Comparison of ENCODE assay signal across 22 mouse cellular contexts in genomic region chr4:57037554-57037953, GRCm38 (mm10). TPM values are rescaled to one million over a fixed set of nuclear protein-coding genes. Genes with fewer than 3 reads are reported as not detected.
DNase-seq lines count a peak whose midpoint lies in the region; ATAC-seq and TF ChIP-seq lines count a peak whose summit lies in the region.
"Had no signal": no experiment of that assay in that cellular context is flagged by ENCODE, and none has a peak within 500 bp of the region (broad histone marks: within the 10 kb centered on the region; RNA-seq: fewer than 3 reads in every experiment).

No protein-coding gene starts in this region.

- no peak overlapping the region for H3K9ac ChIP-seq in hindbrain, embryonic 13.5 days
- no peak overlapping the region for H3K9ac ChIP-seq in hindbrain, embryonic 14.5 days
- H3K9ac ChIP-seq: embryonic facial prominence, embryonic 13.5 days; forebrain, embryonic 12.5 days; forebrain, postnatal 0 days; heart, embryonic 12.5 days had no signal

- H3K27ac ChIP-seq in bone marrow, adult 2 months (ENCODE audit: control insufficient read depth, insufficient read depth, low read depth, low read length, poor library complexity): peak overlapping the region; percentile 49
- no peak overlapping the region for H3K27ac ChIP-seq in hindbrain, embryonic 13.5 days
- no peak overlapping the region for H3K27ac ChIP-seq in hindbrain, embryonic 14.5 days
- H3K27ac ChIP-seq: embryonic facial prominence, embryonic 13.5 days; forebrain, embryonic 12.5 days; hindbrain, embryonic 10.5 days had no signal

- WGBS in bone marrow, adult 2 months: 33% methylated on average over 7 of the region's 7 CpGs
- 75% methylated on average over 7 of the region's 7 CpGs for WGBS in hindbrain, embryonic 13.5 days
- 77% methylated on average over 7 of the region's 7 CpGs for WGBS in hindbrain, embryonic 14.5 days

- no peak for TF ChIP-seq POLR2A in bone marrow, adult 2 months (IDR thresholded peaks at IDR 0.05; ENCODE audit: borderline replicate concordance, control insufficient read depth, low read depth, low read length)

- H3K27me3 ChIP-seq in hindbrain, embryonic 13.5 days: peaks cover 2% of the 10 kb centered on the region; the same call in 1 of the 2 replicates
- H3K27me3 ChIP-seq in hindbrain, embryonic 14.5 days (ENCODE audit: control insufficient read depth, insufficient read depth, low read length): no peaks in the 10 kb centered on the region
- H3K27me3 ChIP-seq: Patski had no signal

- H3K9me3 ChIP-seq in hindbrain, embryonic 13.5 days: no peaks in the 10 kb centered on the region
- no peaks in the 10 kb centered on the region for H3K9me3 ChIP-seq in hindbrain, embryonic 14.5 days (ENCODE audit: control insufficient read depth, low read length)

- H3K4me1 ChIP-seq in bone marrow, adult 2 months (ENCODE audit: control insufficient read depth, insufficient read depth, low read length): peaks cover 2% of the 10 kb centered on the region; the same call in 1 of the 2 replicates
- peaks cover 17% of the 10 kb centered on the region for H3K4me1 ChIP-seq in hindbrain, embryonic 13.5 days (replicated peaks)
- H3K4me1 ChIP-seq in hindbrain, embryonic 14.5 days (replicated peaks; ENCODE audit: control insufficient read depth, insufficient read depth, low read length): no peaks in the 10 kb centered on the region; the same call in 1 of the 2 replicates

- H3K4me3 ChIP-seq in bone marrow, adult 2 months (replicated peaks; ENCODE audit: control insufficient read depth, low read depth, low read length): no peak overlapping the region
- H3K4me3 ChIP-seq in hindbrain, embryonic 13.5 days: no peak overlapping the region
- H3K4me3 ChIP-seq in hindbrain, embryonic 14.5 days (replicated peaks; ENCODE audit: low read length): no peak overlapping the region
- H3K4me3 ChIP-seq: embryonic facial prominence, embryonic 13.5 days; forebrain, embryonic 12.5 days; heart, embryonic 12.5 days; hindbrain, embryonic 10.5 days had no signal

- H3K36me3 ChIP-seq in hindbrain, embryonic 13.5 days: no peaks in the 10 kb centered on the region
- no peaks in the 10 kb centered on the region for H3K36me3 ChIP-seq in hindbrain, embryonic 14.5 days (replicated peaks; ENCODE audit: control insufficient read depth, insufficient read depth)
- H3K36me3 ChIP-seq: embryonic facial prominence, embryonic 13.5 days; forebrain, embryonic 12.5 days; heart, embryonic 12.5 days; hindbrain, embryonic 10.5 days had no signal

- H3K4me2 ChIP-seq in hindbrain, embryonic 13.5 days: no peak overlapping the region
- no peak overlapping the region for H3K4me2 ChIP-seq in hindbrain, embryonic 14.5 days (replicated peaks)
- H3K4me2 ChIP-seq: embryonic facial prominence, embryonic 13.5 days; forebrain, embryonic 12.5 days; heart, embryonic 12.5 days had no signal

- ATAC-seq in megakaryocyte progenitor cell, adult 5-6 weeks (replicated peaks; ENCODE audit: poor library complexity): peak; percentile 52
- ATAC-seq in hindbrain, embryonic 13.5 days (ENCODE audit: low FRiP score): no peak
- no peak for ATAC-seq in hindbrain, embryonic 14.5 days (ENCODE audit: low FRiP score)
- ATAC-seq: forebrain, postnatal 0 days; hindbrain, embryonic 16.5 days; inflammation-experienced regulatory T-cells, adult 6 months; Patski had no signal

- DNase-seq in spleen, postnatal 36 days (ENCODE audit: low spot score in 2 of 2): peak; percentile 53 to 54
- DNase-seq in spleen, adult 12 weeks (ENCODE audit: low spot score): no peak
- no peak for DNase-seq in ovary, postnatal 10 days (ENCODE audit: low spot score)
- no peak for DNase-seq in hindbrain, embryonic 14.5 days (ENCODE audit: low spot score)
- DNase-seq: adrenal gland, adult 2 months; adrenal gland, postnatal 25 days; cerebellum, adult 8-10 months; cerebellum, postnatal 25 days; forebrain, postnatal 0 days; gastrocnemius, postnatal 14 days had no signal

- TF ChIP-seq CTCF in bone marrow, adult 2 months (IDR thresholded peaks at IDR 0.05; ENCODE audit: control insufficient read depth, insufficient read depth, low read length): no peak

RNA-seq across cellular contexts. Expression of gene Frrs1l, which starts 47.4 kb away (rescaled TPM):
- polyA plus RNA-seq in bone marrow, adult 2 months (2011; ENCODE audit: insufficient read depth, insufficient read length, low replicate concordance, missing spikeins): not detected in 2 replicates
- not detected in 2 replicates for total RNA-seq in megakaryocyte progenitor cell, adult 5-6 weeks (2015)
- not detected in 2 replicates for total RNA-seq in megakaryocyte progenitor cell, adult 5-6 weeks (2017)
- polyA plus RNA-seq in hindbrain, embryonic 13.5 days (2015; fragmentation: Nextera tagmentation; extraction: Ambion mirVana): 15.4 and 15.7 TPM in 2 replicates
- polyA plus RNA-seq in hindbrain, embryonic 14.5 days (2014; fragmentation: Nextera tagmentation; extraction: Ambion mirVana): 34.2 and 38.2 TPM in 2 replicates
- total RNA-seq: gastrocnemius, adult 18-20 months had no signal
- polyA plus RNA-seq: gonadal fat pad, adult 2 months; inflammation-experienced regulatory T-cells, adult 6 months; Patski had no signal

Comparison
In these comparisons a context has a peak if more than half of its experiments do, and no peak if none do; other contexts are left out.
1. DNase-seq: peak in spleen, postnatal 36 days (2 of 2); none in spleen, adult 12 weeks (single experiment), ovary, postnatal 10 days (single experiment) and hindbrain, embryonic 14.5 days (single experiment).
2. RNA of gene Frrs1l, which starts 47.4 kb away (polyA plus RNA-seq): 34.2 to 38.2 TPM in hindbrain, embryonic 14.5 days and 15.4 to 15.7 TPM in hindbrain, embryonic 13.5 days; not detected in bone marrow, adult 2 months; every median in the first group is over 10 times any median in the second.